Mouse (Mus musculus): ENCODE data around the gene Use1. TPM values are rescaled to one million over a fixed set of nuclear protein-coding genes. Genes with fewer than 3 reads are reported as not detected.

Use1 gene
- polyA plus RNA-seq, 1 experiment from 2014 or later, result 83.2 TPM

GRCm38 (mm10) chr8:71376423-71377030, 9.9 kb downstream of the Use1 start:
- no peak for DNase-seq
- Histone ChIP-seq H3K9ac (no peak overlapping the region; the same call in 1 of the 2 replicates), H3K4me3 (ENCODE audit: low read depth, low read length) (peak overlapping the region; percentile 16; the same call in 1 of the 2 replicates), H3K27ac (ENCODE audit: low read depth) (no peak overlapping the region), H3K9me3 (ENCODE audit: low read depth, low read length) (no peaks in the 10 kb centered on the region), H3K4me2 (peak overlapping the region; percentile 57), H3K27me3 (ENCODE audit: insufficient read depth, low read length) (no peaks in the 10 kb centered on the region), H3K4me1 (ENCODE audit: insufficient read depth) (peaks cover 18% of the 10 kb centered on the region), H3K36me3 (ENCODE audit: insufficient read depth) (peaks cover 53% of the 10 kb centered on the region)
- TF ChIP-seq CTCF (IDR thresholded peaks at IDR 0.05; ENCODE audit: low read depth), result no peak
- ATAC-seq (ENCODE audit: insufficient read depth), result no peak
- WGBS, result 47% methylated on average over 8 of the region's 8 CpGs

GRCm38 (mm10) chr8:71379008-71379407, 12.4 kb downstream of the Use1 start:
- peak overlapping the region; percentile 98 for H3K4me2 ChIP-seq
- H3K4me1 ChIP-seq (ENCODE audit: insufficient read depth), result peaks cover 29% of the 10 kb centered on the region
- no peaks in the 10 kb centered on the region for H3K9me3 ChIP-seq (ENCODE audit: low read depth, low read length)
- TF ChIP-seq CTCF (IDR thresholded peaks at IDR 0.05; ENCODE audit: low read depth), result no peak
- DNase-seq, result no peak
- no peaks in the 10 kb centered on the region for H3K27me3 ChIP-seq (ENCODE audit: insufficient read depth, low read length)
- no peak overlapping the region; the same call in 1 of the 2 replicates for H3K27ac ChIP-seq (ENCODE audit: low read depth)
- peak overlapping the region; percentile 9; the same call in 1 of the 2 replicates for H3K9ac ChIP-seq
- WGBS, result 77% methylated on average over 4 of the region's 4 CpGs
- H3K4me3 ChIP-seq (ENCODE audit: low read depth, low read length), result peak overlapping the region; percentile 90
- peaks cover 38% of the 10 kb centered on the region for H3K36me3 ChIP-seq (ENCODE audit: insufficient read depth)
- no peak for ATAC-seq (ENCODE audit: insufficient read depth)

- WGBS, result 49% methylated on average over 3 of the region's 3 CpGs
Observed at GRCm38 (mm10) chr8:71379512-71380075, 12.9 kb downstream of the Use1 start.

GRCm38 (mm10) chr8:71380178-71381171, 13.8 kb downstream of the Use1 start:
- no peak for TF ChIP-seq CTCF (IDR thresholded peaks at IDR 0.05; ENCODE audit: low read depth)
- peaks cover 29% of the 10 kb centered on the region for H3K4me1 ChIP-seq (ENCODE audit: insufficient read depth)
- H3K4me2 ChIP-seq, result peak overlapping the region; percentile 98
- H3K36me3 ChIP-seq (ENCODE audit: insufficient read depth), result peaks cover 24% of the 10 kb centered on the region
- peak overlapping the region; percentile 90 for H3K4me3 ChIP-seq (ENCODE audit: low read depth, low read length)
- no peaks in the 10 kb centered on the region for H3K9me3 ChIP-seq (ENCODE audit: low read depth, low read length)
- H3K27me3 ChIP-seq (ENCODE audit: insufficient read depth, low read length), result no peaks in the 10 kb centered on the region
- peak overlapping the region; percentile 95; the same call in 1 of the 2 replicates for H3K27ac ChIP-seq (ENCODE audit: low read depth)
- DNase-seq, result peak; percentile 28
- no peak for ATAC-seq (ENCODE audit: insufficient read depth)
- peak overlapping the region; percentile 84 for H3K9ac ChIP-seq
- WGBS, result 1% methylated on average over 72 of the region's 72 CpGs

More at GRCm38 (mm10) chr8:71379512-71380075, 12.9 kb downstream of the Use1 start:
- no peak for TF ChIP-seq CTCF (IDR thresholded peaks at IDR 0.05; ENCODE audit: low read depth)
- Histone ChIP-seq H3K9ac (peak overlapping the region; percentile 84), H3K4me2 (peak overlapping the region; percentile 98), H3K9me3 (ENCODE audit: low read depth, low read length) (no peaks in the 10 kb centered on the region), H3K36me3 (ENCODE audit: insufficient read depth) (peaks cover 32% of the 10 kb centered on the region), H3K4me3 (ENCODE audit: low read depth, low read length) (peak overlapping the region; percentile 90), H3K4me1 (ENCODE audit: insufficient read depth) (peaks cover 29% of the 10 kb centered on the region), H3K27ac (ENCODE audit: low read depth) (0 out of 2 replicates have a peak overlapping the region, but pooled peaks have one; percentile 12), H3K27me3 (ENCODE audit: insufficient read depth, low read length) (no peaks in the 10 kb centered on the region)
- DNase-seq (no peak), ATAC-seq (ENCODE audit: insufficient read depth) (no peak)

GRCm38 (mm10) chr8:71381421-71381970, 14.8 kb downstream of the Use1 start, which contains the start of gene Nr2f6:
Gene Nr2f6 (minus strand): TSS chr8:71381960.
- DNase-seq, result peak; percentile 80
- Histone ChIP-seq H3K36me3 (ENCODE audit: insufficient read depth) (peaks cover 20% of the 10 kb centered on the region), H3K4me2 (peak within 1 kb of the TSS; percentile 98), H3K27ac (ENCODE audit: low read depth) (peak within 1 kb of the TSS; percentile 95), H3K27me3 (ENCODE audit: insufficient read depth, low read length) (no peaks in the 10 kb centered on the region), H3K4me3 (ENCODE audit: low read depth, low read length) (peak within 1 kb of the TSS; percentile 90), H3K4me1 (ENCODE audit: insufficient read depth) (peaks cover 22% of the 10 kb centered on the region), H3K9ac (peak within 1 kb of the TSS; percentile 84), H3K9me3 (ENCODE audit: low read depth, low read length) (no peaks in the 10 kb centered on the region)
- TF ChIP-seq CTCF (IDR thresholded peaks at IDR 0.05; ENCODE audit: low read depth), result no peak
- under 1% methylated on average over 76 of the region's 89 CpGs for WGBS
- ATAC-seq (ENCODE audit: insufficient read depth), result peak; percentile 63
